Mouse (Mus musculus) stomach, embryonic 16.5 days (tissue): ENCODE results near the gene Gm44502. TPM values are rescaled to one million over a fixed set of nuclear protein-coding genes. Genes with fewer than 3 reads are reported as not detected.

Experiments used
- polyA plus RNA-seq: library from polyadenylated mRNA; unstranded; fragments of >200 nt; fragmentation: Nextera tagmentation; extraction: Ambion mirVana; gene quantifications from 2 replicates; pipeline ENCODE4 v1.2.1, GENCODE M21; 2015

The Gm44502 gene
- polyA plus RNA-seq, 1 experiment from 2014 or later = not detected

Other genes with a start within 250 kb of the Gm44502 start
- gene Plxnb2, start 248.9 kb downstream of the Gm44502 start, polyA plus RNA-seq = 153 and 178 TPM in 2 replicates
- 13.4 and 15.0 TPM in 2 replicates for gene Dennd6b, start 233.2 kb downstream of the Gm44502 start, polyA plus RNA-seq
- gene Ppp6r2, start 218.1 kb downstream of the Gm44502 start, polyA plus RNA-seq = 20.2 and 24.4 TPM in 2 replicates
- 47.6 and 49.5 TPM in 2 replicates for gene Sbf1, start 114.4 kb downstream of the Gm44502 start, polyA plus RNA-seq
- gene Adm2, start 107.0 kb downstream of the Gm44502 start, polyA plus RNA-seq = 0.71 and 0.99 TPM in 2 replicates
- 0.54 and 0.66 TPM in 2 replicates for gene Miox, start 95.3 kb downstream of the Gm44502 start, polyA plus RNA-seq
- 66.9 and 79.1 TPM in 2 replicates for gene Lmf2, start 74.0 kb downstream of the Gm44502 start, polyA plus RNA-seq
- gene Ncaph2, start 74.0 kb downstream of the Gm44502 start, polyA plus RNA-seq = 150 and 166 TPM in 2 replicates
- 6.0 and 6.1 TPM in 2 replicates for gene Sco2, start 55.9 kb downstream of the Gm44502 start, polyA plus RNA-seq
- gene Tymp, start 52.7 kb downstream of the Gm44502 start, polyA plus RNA-seq = 1.3 and 1.4 TPM in 2 replicates
- gene Odf3b, start 50.4 kb downstream of the Gm44502 start, polyA plus RNA-seq = 0.54 and 0.94 TPM in 2 replicates
- gene Klhdc7b, start 44.8 kb downstream of the Gm44502 start, polyA plus RNA-seq = 0.04 TPM in 1 of 2 replicates, not detected in the other
- gene Syce3, start 19.2 kb downstream of the Gm44502 start, polyA plus RNA-seq = not detected in 2 replicates
- gene Cpt1b, start 3.8 kb downstream of the Gm44502 start, polyA plus RNA-seq = 0.52 and 4.8 TPM in 2 replicates
- 2.8 and 3.5 TPM in 2 replicates for gene C730034F03Rik, start 107 bp downstream of the Gm44502 start, polyA plus RNA-seq
- gene Chkb, start 212 bp upstream of the Gm44502 start, polyA plus RNA-seq = 42.2 and 49.2 TPM in 2 replicates
- 3.7 and 3.9 TPM in 2 replicates for gene Mapk8ip2, start 24.2 kb upstream of the Gm44502 start, polyA plus RNA-seq
- 19.5 and 19.9 TPM in 2 replicates for gene Arsa, start 47.7 kb upstream of the Gm44502 start, polyA plus RNA-seq
- 1.1 and 1.8 TPM in 2 replicates for gene Shank3, start 69.9 kb upstream of the Gm44502 start, polyA plus RNA-seq
- not detected in 2 replicates for gene Acr, start 138.6 kb upstream of the Gm44502 start, polyA plus RNA-seq
- gene Rabl2, start 162.2 kb upstream of the Gm44502 start, polyA plus RNA-seq = 34.6 and 35.2 TPM in 2 replicates